Mouse (Mus musculus): ENCODE measurements around the gene Cttn.

- no peak for TF ChIP-seq GATA1 (IDR thresholded peaks at IDR 0.05; ENCODE audit: borderline replicate concordance, low read length)
- TF ChIP-seq FLI1 (IDR thresholded peaks at IDR 0.05; ENCODE audit: low read length), result no peak
Observed at GRCm38 (mm10) chr7:144420552-144420951, 50.3 kb downstream of the Cttn start.
